Mouse (Mus musculus) urinary bladder, postnatal 36 days (tissue): ENCODE data around the gene Npff.
A peak's percentile ranks its signal among the peaks of the same experiment; 100 is the strongest.

Experiments
- DNase-seq, 2 experiments: peaks; one replicate each; pipeline ENCODE4 v3.0.0; 2022; ENCODE audit warnings: low spot score in 2 of 2, mixed read lengths in 1 of 2

Npff gene

GRCm38 (mm10) chr15:102519211-102520141 lies 5.3 kb downstream of the Npff start:
- no peak for DNase-seq

- no peak for DNase-seq
Measured at GRCm38 (mm10) chr15:102518859-102519201, 5.9 kb downstream of the Npff start.

GRCm38 (mm10) chr15:102517976-102518858 lies 6.5 kb downstream of the Npff start, which contains the start of gene Tarbp2:
Tarbp2 (plus strand) TSS chr15:102518192.
- peak; percentile 98 to 100 for DNase-seq

GRCm38 (mm10) chr15:102517631-102517975 lies 7.1 kb downstream of the Npff start:
- no peak for DNase-seq

GRCm38 (mm10) chr15:102516728-102517404 lies 7.9 kb downstream of the Npff start, which contains the start of gene Map3k12:
Map3k12 (minus strand) TSS chr15:102517064.
- DNase-seq = peak; percentile 66 to 67

- DNase-seq = no peak
Measured at GRCm38 (mm10) chr15:102516293-102516692, 8.4 kb downstream of the Npff start.

GRCm38 (mm10) chr15:102515791-102516190 lies 9.0 kb downstream of the Npff start:
- no peak for DNase-seq

- no peak for DNase-seq
Measured at GRCm38 (mm10) chr15:102515261-102515660, 9.5 kb downstream of the Npff start.

- DNase-seq = no peak
Measured at GRCm38 (mm10) chr15:102513004-102513403, 11.7 kb downstream of the Npff start.

- DNase-seq = no peak
Measured at GRCm38 (mm10) chr15:102512471-102512870, 12.3 kb downstream of the Npff start.

GRCm38 (mm10) chr15:102512010-102512409 lies 12.7 kb downstream of the Npff start:
- no peak for DNase-seq

GRCm38 (mm10) chr15:102511285-102511833 lies 13.4 kb downstream of the Npff start:
- no peak for DNase-seq

GRCm38 (mm10) chr15:102510590-102511284 lies 14.0 kb downstream of the Npff start:
- peak; percentile 70 to 82 for DNase-seq

- no peak for DNase-seq
Measured at GRCm38 (mm10) chr15:102510110-102510509, 14.6 kb downstream of the Npff start.

- no peak for DNase-seq
Measured at GRCm38 (mm10) chr15:102508336-102508735, 16.4 kb downstream of the Npff start.

- DNase-seq = no peak
Measured at GRCm38 (mm10) chr15:102507561-102507960, 17.2 kb downstream of the Npff start.

- DNase-seq = no peak
Measured at GRCm38 (mm10) chr15:102506864-102507263, 17.9 kb downstream of the Npff start.

- no peak for DNase-seq
Measured at GRCm38 (mm10) chr15:102506464-102506830, 18.3 kb downstream of the Npff start.

- no peak for DNase-seq
Measured at GRCm38 (mm10) chr15:102505770-102506463, 18.8 kb downstream of the Npff start.

GRCm38 (mm10) chr15:102505073-102505769 lies 19.5 kb downstream of the Npff start:
- no peak for DNase-seq
